Mouse (Mus musculus) adrenal gland, adult 10 weeks (tissue): ENCODE results near the gene Map9. TPM values are rescaled to one million over a fixed set of nuclear protein-coding genes. Genes with fewer than 3 reads are reported as not detected.

ENCODE experiments used
- polyA plus RNA-seq: library from polyadenylated mRNA; stranded (reverse); fragments of 350-450 nt; fragmentation: Illumina TruSeq; extraction: RNeasy Lipid Tissue Mini Kit (QIAGEN cat#74804); gene quantifications from one replicate; pipeline ENCODE4 v1.2.3, GENCODE M21; 2014; ENCODE audit warnings: low read depth, low replicate concordance

Map9 gene
- polyA plus RNA-seq = 13.6 TPM

GRCm38 (mm10) chr3:82357797-82358524 is at the start of gene Map9:
Map9 (plus strand) TSS chr3:82358044.

Other genes starting within 250 kb of the Map9 start
- 69.6 TPM for gene Gucy1a1, start 212.3 kb upstream of the Map9 start, polyA plus RNA-seq
- gene Npy2r, start 190.0 kb downstream of the Map9 start, polyA plus RNA-seq = 30.4 TPM